Mouse (Mus musculus) fibroblast of lung, adult 2 months (primary cell): ENCODE measurements around the gene Enpep.

Experiments
- DNase-seq: peaks from one replicate; pipeline ENCODE4 v3.0.0-alpha.2; 2011; ENCODE audit warnings: low read depth

Enpep gene

DNA sequence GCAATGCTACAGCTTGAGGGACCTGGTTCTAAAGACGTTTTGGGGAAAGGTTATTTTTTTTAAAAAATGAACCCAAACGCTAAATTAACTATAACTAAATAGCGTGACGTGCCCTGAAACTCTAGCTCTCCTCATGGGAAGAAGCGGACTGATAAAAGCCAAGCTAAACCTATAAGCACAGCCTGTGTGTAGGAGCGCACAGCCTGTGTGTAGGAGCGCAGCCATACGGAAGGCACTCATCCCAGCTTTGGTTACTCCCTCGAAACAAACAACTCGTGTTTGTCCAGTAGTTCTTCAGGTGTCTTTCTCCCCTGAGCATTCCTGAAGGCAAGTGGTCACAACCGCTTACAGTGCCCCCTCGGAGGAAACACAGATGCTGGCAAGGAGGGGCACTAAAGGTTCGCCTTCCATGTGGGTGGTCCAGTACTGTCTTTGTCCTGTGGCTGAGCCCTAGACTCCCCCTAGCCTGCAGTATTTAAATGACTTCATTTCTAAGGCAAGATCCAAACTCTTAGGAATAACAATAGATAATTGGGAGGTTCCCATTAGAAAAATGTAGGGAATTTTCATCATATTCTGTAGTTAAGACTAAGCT, 93.8 kb downstream of the Enpep start:
- DNase-seq: no peak

DNA sequence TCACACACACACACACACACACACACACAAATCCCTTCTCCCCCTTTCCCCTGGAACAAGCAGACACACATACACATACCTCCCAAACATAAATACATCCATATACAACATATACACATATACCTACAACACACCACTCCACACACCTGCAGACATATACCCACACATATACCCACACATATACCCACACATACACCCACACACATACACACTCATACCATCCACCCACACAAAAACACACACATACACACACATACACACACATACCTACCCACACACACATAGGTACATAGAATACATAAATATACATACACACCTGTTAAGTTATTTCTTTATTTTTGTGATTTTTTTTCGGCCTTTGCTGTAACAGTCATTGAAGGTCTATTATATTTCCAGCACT, 94.5 kb downstream of the Enpep start:
- DNase-seq: no peak

DNA sequence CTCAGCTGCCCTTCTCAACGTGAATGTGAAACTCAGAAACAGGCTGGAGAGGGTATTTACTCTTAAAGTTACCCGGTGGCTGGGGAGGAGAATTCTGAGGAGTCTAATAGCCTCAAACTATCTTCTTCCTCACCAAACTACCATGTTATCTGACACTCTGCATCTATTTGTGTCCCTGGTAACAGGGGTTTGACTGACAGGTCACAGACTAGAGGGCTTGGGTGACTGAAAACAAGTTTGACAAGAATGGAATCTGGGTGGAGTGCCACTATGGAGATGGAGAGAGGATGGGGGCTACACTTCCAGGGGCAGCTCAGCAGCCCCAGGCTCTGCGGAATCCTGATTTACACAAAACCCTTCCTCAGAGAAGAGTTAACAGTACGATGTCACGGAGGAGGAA, 105.2 kb downstream of the Enpep start:
- no peak for DNase-seq

DNA sequence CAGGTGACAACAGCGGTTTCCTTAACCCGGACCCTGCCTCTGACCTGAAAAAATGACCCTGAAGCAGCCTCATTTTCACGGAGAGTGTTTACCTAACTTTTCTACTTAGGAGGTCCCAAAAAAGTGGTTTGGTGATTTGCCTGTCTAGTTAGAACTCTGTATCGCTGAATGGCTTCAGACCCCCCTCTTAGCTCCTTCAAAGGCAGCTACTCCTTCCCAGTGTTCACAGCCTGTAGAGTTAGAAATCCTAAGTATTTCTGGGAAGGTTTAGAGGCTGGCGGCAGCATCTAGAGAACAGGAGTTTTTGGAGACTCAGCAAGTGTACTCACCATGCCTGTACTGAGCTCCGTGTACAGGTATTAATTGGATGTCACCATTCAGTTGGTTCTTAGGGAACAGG, 105.8 kb downstream of the Enpep start:
- DNase-seq: no peak

DNA sequence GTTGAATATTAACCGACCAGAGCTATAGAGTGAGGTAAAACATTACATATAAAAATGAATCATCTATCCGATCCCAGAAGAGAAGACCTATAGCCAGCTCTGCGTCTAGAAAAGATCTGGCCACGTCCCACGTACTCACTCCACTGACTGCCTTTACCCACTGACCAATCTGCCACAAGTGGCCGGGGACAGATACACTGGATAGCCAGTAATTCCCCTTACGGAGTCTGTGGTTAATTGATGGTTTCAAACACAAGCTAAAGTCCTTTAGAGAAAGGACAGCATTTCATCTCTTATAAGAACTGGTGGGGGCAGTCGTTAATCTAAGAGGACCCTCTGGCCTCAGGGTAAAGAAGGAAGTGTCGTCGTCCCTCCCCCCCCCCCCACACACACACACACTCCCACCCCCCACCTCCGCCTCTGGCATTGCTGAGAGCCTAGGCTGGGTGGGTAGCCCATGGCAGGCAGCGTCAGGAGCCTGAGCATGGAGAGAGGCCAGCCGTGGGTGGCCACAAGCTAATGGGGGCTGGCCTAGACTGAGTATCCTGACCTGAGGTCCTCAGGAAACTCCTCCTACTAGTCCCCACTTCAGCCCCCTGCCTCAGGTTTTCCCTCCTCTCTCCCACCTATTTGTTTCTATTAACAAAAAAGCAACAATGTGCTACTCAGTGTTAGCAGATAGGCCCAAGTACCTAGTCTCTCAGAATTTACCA, 106.8 kb downstream of the Enpep start:
- no peak for DNase-seq

DNA sequence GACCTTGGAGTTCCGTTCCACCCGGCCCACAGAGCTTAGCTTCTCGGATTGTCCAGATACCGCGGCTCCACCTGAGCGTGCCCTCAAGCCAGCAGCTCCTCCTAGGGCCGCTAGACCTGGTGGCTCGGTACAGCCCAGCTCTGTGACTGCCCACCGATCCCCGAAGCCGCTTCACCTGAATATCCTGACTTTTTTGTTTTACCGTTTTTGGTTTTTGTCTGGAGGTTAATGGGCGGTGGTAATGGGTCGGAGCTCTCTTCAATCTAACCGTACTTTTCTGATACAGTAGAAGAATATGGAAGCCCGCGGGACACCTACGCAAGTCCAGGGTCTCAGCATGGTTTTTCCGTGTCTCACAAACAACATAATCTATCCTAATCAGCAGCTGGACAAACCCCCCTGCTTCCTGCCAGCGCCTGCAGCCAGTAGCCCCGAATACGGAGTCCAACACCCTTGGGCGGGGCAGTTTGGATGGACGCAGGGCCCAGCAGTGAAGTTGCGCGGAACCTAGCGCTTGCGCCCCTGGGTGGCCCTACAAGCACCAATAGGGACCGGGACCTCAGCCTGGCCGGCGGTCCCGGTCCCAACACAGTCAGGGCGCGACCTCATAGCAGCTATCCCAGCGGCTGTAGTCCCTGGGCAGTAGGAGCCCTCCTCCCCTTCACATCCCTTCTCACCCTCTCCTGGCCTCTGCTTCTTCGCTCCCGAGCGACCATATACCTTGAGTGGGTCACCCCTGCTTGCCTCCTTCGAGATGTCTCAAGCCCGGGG, 107.5 kb downstream of the Enpep start:
- no peak for DNase-seq

DNA sequence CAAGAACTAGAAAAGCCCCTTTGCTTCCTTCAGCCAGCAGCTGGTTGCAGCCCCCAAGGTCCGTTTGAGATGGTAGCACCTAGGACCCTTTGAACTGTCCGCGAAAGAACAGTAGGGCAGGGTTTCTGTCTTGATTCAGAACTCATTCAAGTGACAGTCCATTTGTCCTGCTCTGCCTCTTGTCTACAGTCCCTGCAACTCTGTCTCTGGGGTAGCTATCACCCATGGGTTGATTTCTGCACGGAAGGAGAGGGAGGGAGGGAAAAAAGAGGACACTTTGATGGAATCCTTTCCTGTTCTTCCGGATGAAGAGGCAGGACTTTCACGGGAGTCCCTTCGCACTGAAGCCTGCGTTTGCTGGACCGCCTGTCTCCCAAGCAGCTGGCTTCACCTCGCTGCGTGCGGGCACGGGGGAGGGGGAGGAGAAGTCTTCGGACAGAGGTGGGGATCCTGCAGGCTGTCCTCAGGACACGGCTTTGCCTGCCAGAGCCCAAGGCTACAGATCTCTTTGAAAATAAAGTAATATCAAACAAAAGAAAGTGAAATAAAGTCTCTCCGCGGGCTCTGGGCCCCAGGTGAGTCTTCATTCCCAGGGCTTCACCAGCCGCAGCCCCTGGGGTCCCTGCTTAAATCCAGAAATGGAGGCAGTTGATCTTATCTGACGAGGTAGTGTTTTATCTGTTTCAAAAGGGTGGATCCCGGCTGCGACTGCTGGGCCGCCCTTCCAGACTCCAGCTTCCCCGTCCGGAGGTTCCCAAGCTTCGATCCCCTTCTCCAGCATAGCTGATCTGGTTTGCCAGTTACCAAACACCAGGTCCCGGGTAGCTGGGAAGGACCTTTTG, 108.3 kb downstream of the Enpep start:
- no peak for DNase-seq

DNA sequence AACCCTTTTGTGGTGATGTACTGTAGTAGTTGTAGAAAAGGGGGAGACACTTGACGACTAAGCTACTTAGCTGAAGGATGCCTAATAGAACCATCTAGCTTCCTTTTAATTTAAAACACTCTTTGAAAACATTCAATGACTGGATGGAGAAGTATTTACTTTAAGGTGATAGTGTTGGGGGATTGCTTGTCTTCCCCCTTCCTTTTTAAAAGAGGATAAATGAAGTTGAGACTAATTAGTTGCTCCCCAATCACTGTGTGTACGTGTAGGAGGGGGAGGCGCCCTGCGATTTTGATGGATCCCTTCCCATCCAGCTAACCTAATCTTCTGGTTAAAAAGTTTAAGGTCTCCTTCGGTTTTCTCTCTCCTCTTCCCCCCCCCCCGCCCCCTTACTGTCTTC, 109.1 kb downstream of the Enpep start:
- no peak for DNase-seq

DNA sequence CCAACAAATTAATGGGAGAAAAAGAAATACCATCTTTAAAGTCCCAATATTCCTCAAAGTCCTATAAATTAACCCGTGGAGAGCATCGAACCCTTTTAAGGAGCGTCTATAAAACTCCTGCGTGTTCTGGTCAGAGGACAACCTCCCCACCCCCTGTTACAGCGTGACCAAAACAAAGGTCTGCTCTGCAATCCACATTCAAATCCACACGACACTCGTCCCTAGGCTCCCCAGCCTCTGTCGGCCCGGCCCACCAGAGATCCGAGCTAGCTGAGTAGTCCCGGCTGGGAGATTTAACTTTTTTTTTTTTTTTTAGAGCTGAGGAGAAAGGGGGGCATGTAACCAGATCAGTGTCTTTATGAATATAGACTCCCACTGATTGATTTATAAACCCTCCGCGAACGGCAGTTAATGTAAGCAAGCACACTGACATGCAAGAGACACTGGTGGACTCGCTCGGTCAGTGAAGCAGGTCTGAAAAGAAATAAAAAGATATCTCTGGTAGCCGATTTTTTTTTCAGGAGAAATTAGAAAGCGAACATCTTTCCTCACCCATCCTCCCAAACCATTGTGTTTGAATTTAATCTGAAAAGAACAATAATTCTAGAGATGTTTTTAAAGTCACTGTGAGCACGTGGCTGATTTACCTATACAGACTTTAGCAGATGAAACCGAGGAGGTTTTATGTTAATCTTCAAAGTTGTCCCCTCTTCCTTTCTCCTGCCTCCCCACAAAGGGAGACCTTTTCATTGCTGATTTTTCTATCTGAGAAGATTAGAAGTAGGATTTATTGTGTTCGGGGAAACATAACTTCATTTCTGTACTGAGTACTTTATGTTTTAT, 109.9 kb downstream of the Enpep start:
- no peak for DNase-seq

DNA sequence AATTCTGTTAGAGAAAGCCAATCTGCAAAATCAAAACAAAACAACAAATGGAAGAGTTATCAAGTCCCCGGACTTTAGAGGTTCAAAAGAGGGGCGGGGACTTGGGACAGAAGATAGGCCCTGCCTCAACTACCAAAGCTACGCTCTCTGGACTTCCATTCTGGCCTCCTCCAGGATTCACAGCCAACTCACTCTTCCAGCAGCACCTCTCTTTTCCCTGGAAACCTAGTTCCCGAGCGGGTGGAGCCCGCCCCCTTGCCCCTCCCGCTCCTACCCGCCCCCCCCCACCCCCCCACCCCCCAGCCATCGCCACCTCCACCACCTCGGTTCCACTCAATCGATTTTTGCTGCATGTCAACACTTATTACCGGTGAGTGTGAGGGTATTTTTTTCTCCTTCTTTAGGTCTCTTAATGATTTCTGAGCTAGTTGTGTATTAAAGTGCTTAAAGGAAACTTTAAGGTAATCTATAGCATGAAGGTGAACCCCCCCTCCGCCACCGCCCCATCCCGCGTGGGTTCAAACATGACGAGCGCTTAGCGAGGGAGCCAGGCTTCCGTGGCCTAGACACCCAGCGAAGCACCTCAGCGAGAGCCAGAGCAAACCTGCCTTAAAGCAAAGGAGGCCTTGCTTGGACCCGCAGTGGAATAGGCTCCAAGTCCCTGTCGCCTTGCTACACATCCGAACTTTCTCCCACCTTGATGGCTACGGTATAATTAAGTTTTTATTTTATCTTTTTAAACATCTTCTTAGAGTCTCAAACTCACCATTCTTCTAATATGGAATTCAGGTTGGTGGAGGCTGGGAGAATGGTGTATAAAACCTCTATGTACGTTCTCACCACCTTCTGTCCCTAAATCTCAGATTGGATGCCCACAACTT, 110.9 kb downstream of the Enpep start:
- no peak for DNase-seq

DNA sequence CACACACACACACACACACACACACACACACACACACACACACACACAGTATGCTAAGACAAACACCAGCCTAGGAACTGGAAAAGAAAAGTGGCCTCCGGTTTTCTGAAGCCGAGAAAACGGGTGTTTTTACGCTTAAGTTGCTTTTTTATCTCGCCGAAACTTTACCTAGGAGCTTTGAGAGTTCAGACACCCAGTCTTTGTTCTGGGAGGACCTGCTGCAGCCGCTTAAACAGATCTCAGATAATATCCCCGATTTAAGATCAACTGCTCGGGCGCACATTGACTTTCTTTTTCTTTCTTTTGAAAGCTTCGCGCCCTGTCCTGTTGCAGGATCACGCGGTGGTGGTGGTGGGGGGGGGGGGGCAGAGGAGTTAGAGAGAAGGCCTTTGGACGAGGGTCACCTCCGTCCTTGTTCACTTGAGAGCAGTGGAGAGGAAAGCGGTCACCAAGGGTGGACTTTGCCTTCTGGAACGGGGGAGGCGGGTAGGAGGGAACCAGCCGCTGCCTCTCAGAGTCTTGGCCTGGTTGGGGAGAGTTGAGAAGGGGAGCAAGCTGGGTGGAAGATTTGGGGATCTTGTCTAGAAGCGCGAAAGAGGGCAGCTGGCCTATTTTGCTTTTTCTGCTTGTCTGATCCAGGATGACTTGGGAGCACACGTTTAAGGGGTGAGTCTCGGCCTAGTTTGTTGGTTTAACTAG, 111.7 kb downstream of the Enpep start:
- no peak for DNase-seq

DNA sequence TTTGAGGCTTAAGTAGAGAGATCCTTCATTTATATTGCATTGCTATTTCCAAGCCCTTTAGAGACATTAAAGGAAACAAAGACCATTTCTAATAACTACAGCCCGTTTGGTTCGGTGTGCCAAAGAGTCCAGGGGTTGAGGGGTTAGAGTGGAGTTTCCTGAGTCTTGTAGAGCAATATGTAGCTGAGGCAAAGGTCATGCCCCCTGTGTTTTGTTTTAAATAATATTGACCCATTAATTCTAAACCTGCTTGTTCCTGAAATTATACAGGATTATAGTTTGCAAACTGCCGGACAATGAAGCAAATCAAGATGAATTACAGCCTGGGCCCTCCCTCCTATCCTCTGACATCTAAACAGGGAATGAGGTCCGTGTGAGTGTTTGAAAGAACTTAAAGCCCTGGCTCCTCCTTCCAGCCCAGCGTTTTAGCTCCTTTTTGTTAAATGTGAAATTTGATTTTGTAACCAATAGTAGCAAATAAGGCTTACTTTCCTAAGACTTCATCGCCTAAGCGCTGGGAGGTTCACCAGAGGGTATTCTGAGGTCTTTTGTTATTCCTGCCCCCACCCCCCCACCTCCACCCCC, 112.3 kb downstream of the Enpep start:
- DNase-seq: no peak
